Mouse (Mus musculus) kidney, adult 2 months (tissue): Measurements from ENCODE around the gene Pfdn5.

Experiments
- CTCF ChIP-seq: fragments of 200-500 bp; conservative IDR thresholded peaks from 2 replicates; pipeline ENCODE4 v1.5.1; 2011; ENCODE audit warnings: low read depth, mild to moderate bottlenecking, control low read depth, low read length, moderate library complexity, mixed read lengths; ENCODE audit not compliant: insufficient read depth, insufficient read length
- POLR2A ChIP-seq: fragments of 200-500 bp; IDR thresholded peaks from one replicate; pipeline ENCODE4 v1.6.1; 2011; ENCODE audit warnings: low read depth, low read length, control low read depth

- no peak for TF ChIP-seq POLR2A
- TF ChIP-seq CTCF: no peak
Observed at GRCm38 (mm10) chr15:102279783-102280520, 46.0 kb upstream of the Pfdn5 start.
